Mouse (Mus musculus) erythroid progenitor cell, adult 5-6 weeks (primary cell): ENCODE results near the gene Muc1. TPM values are rescaled to one million over a fixed set of nuclear protein-coding genes. Genes with fewer than 3 reads are reported as not detected.

Source experiments
- total RNA-seq, 2 experiments: library from RNA; stranded (forward) in 1 of 2; stranded (reverse) in 1 of 2; fragments of 150-400 nt in 1 of 2; fragments of 186-747, 209-891 nt in 1 of 2; gene quantifications; 2 replicates each; pipeline versions ENCODE4 v1.2.3 to v1.2.4; 2015 to 2017; ENCODE audit warnings: low replicate concordance in 2 of 2

Muc1 gene
- total RNA-seq, 2 experiments from 2014 or later, result not detected

Other genes with a start within 250 kb of the Muc1 start
- gene Rusc1, start 135.7 kb upstream of the Muc1 start, total RNA-seq (2015; ENCODE audit: low replicate concordance), result 1.8 and 3.8 TPM in 2 replicates
- 3.5 TPM in 2 replicates for gene Rusc1, start 135.7 kb upstream of the Muc1 start, total RNA-seq (2017; ENCODE audit: low replicate concordance)
- not detected in 2 replicates for gene Gm43738, start 128.0 kb upstream of the Muc1 start, total RNA-seq (2015; ENCODE audit: low replicate concordance)
- not detected in 2 replicates for gene Gm43738, start 128.0 kb upstream of the Muc1 start, total RNA-seq (2017; ENCODE audit: low replicate concordance)
- 20.1 and 28.5 TPM in 2 replicates for gene Fdps, start 127.1 kb upstream of the Muc1 start, total RNA-seq (2015; ENCODE audit: low replicate concordance)
- 30.0 and 31.4 TPM in 2 replicates for gene Fdps, start 127.1 kb upstream of the Muc1 start, total RNA-seq (2017; ENCODE audit: low replicate concordance)
- gene Pklr, start 92.9 kb upstream of the Muc1 start, total RNA-seq (2015; ENCODE audit: low replicate concordance), result 13.8 and 16.6 TPM in 2 replicates
- 5.5 TPM in 2 replicates for gene Pklr, start 92.9 kb upstream of the Muc1 start, total RNA-seq (2017; ENCODE audit: low replicate concordance)
- gene Hcn3, start 68.9 kb upstream of the Muc1 start, total RNA-seq (2015; ENCODE audit: low replicate concordance), result not detected in 2 replicates
- 3.3 TPM in 1 of 2 replicates, not detected in the other for gene Hcn3, start 68.9 kb upstream of the Muc1 start, total RNA-seq (2017; ENCODE audit: low replicate concordance)
- gene Clk2, start 64.3 kb upstream of the Muc1 start, total RNA-seq (2015; ENCODE audit: low replicate concordance), result 42.5 and 52.8 TPM in 2 replicates
- gene Clk2, start 64.3 kb upstream of the Muc1 start, total RNA-seq (2017; ENCODE audit: low replicate concordance), result 41.1 and 50.4 TPM in 2 replicates
- 19.3 and 33.9 TPM in 2 replicates for gene Scamp3, start 51.6 kb upstream of the Muc1 start, total RNA-seq (2015; ENCODE audit: low replicate concordance)
- gene Scamp3, start 51.6 kb upstream of the Muc1 start, total RNA-seq (2017; ENCODE audit: low replicate concordance), result 3.6 and 8.0 TPM in 2 replicates
- gene Fam189b, start 45.9 kb upstream of the Muc1 start, total RNA-seq (2015; ENCODE audit: low replicate concordance), result 5.0 and 5.4 TPM in 2 replicates
- 2.6 TPM in 1 of 2 replicates, not detected in the other for gene Fam189b, start 45.9 kb upstream of the Muc1 start, total RNA-seq (2017; ENCODE audit: low replicate concordance)
- gene Gba, start 26.1 kb upstream of the Muc1 start, total RNA-seq (2015; ENCODE audit: low replicate concordance), result 27.4 and 36.5 TPM in 2 replicates
- 16.8 and 18.1 TPM in 2 replicates for gene Gba, start 26.1 kb upstream of the Muc1 start, total RNA-seq (2017; ENCODE audit: low replicate concordance)
- not detected in 2 replicates for gene Thbs3, start 13.9 kb upstream of the Muc1 start, total RNA-seq (2015; ENCODE audit: low replicate concordance)
- not detected in 2 replicates for gene Thbs3, start 13.9 kb upstream of the Muc1 start, total RNA-seq (2017; ENCODE audit: low replicate concordance)
- gene Mtx1, start 2.0 kb upstream of the Muc1 start, total RNA-seq (2015; ENCODE audit: low replicate concordance), result 8.6 and 21.0 TPM in 2 replicates
- 14.5 and 15.8 TPM in 2 replicates for gene Mtx1, start 2.0 kb upstream of the Muc1 start, total RNA-seq (2017; ENCODE audit: low replicate concordance)
- gene Krtcap2, start 16.9 kb downstream of the Muc1 start, total RNA-seq (2015; ENCODE audit: low replicate concordance), result 39.0 and 64.2 TPM in 2 replicates
- gene Krtcap2, start 16.9 kb downstream of the Muc1 start, total RNA-seq (2017; ENCODE audit: low replicate concordance), result 7.2 and 29.1 TPM in 2 replicates
- 1.3 TPM in 1 of 2 replicates, not detected in the other for gene Trim46, start 17.3 kb downstream of the Muc1 start, total RNA-seq (2015; ENCODE audit: low replicate concordance)
- not detected in 2 replicates for gene Trim46, start 17.3 kb downstream of the Muc1 start, total RNA-seq (2017; ENCODE audit: low replicate concordance)
- gene Dpm3, start 30.3 kb downstream of the Muc1 start, total RNA-seq (2015; ENCODE audit: low replicate concordance), result 16.8 and 18.4 TPM in 2 replicates
- gene Dpm3, start 30.3 kb downstream of the Muc1 start, total RNA-seq (2017; ENCODE audit: low replicate concordance), result 8.3 TPM in 1 of 2 replicates, not detected in the other
- gene Slc50a1, start 41.5 kb downstream of the Muc1 start, total RNA-seq (2015; ENCODE audit: low replicate concordance), result 17.7 and 35.6 TPM in 2 replicates
- 3.7 and 9.7 TPM in 2 replicates for gene Slc50a1, start 41.5 kb downstream of the Muc1 start, total RNA-seq (2017; ENCODE audit: low replicate concordance)
- gene Efna1, start 52.1 kb downstream of the Muc1 start, total RNA-seq (2015; ENCODE audit: low replicate concordance), result not detected in 2 replicates
- gene Efna1, start 52.1 kb downstream of the Muc1 start, total RNA-seq (2017; ENCODE audit: low replicate concordance), result not detected in 2 replicates
- not detected in 2 replicates for gene Efna3, start 93.9 kb downstream of the Muc1 start, total RNA-seq (2015; ENCODE audit: low replicate concordance)
- not detected in 2 replicates for gene Efna3, start 93.9 kb downstream of the Muc1 start, total RNA-seq (2017; ENCODE audit: low replicate concordance)
- not detected in 2 replicates for gene Efna4, start 109.0 kb downstream of the Muc1 start, total RNA-seq (2015; ENCODE audit: low replicate concordance)
- gene Efna4, start 109.0 kb downstream of the Muc1 start, total RNA-seq (2017; ENCODE audit: low replicate concordance), result not detected in 2 replicates
- gene Adam15, start 120.9 kb downstream of the Muc1 start, total RNA-seq (2015; ENCODE audit: low replicate concordance), result 6.5 and 13.8 TPM in 2 replicates
- gene Adam15, start 120.9 kb downstream of the Muc1 start, total RNA-seq (2017; ENCODE audit: low replicate concordance), result 0.77 and 3.5 TPM in 2 replicates
- not detected in 2 replicates for gene Dcst2, start 132.9 kb downstream of the Muc1 start, total RNA-seq (2015; ENCODE audit: low replicate concordance)
- not detected in 2 replicates for gene Dcst2, start 132.9 kb downstream of the Muc1 start, total RNA-seq (2017; ENCODE audit: low replicate concordance)
- not detected in 2 replicates for gene Dcst1, start 136.2 kb downstream of the Muc1 start, total RNA-seq (2015; ENCODE audit: low replicate concordance)
- not detected in 2 replicates for gene Dcst1, start 136.2 kb downstream of the Muc1 start, total RNA-seq (2017; ENCODE audit: low replicate concordance)
- 2.1 and 7.9 TPM in 2 replicates for gene Zbtb7b, start 165.7 kb downstream of the Muc1 start, total RNA-seq (2015; ENCODE audit: low replicate concordance)
- 5.1 and 8.9 TPM in 2 replicates for gene Zbtb7b, start 165.7 kb downstream of the Muc1 start, total RNA-seq (2017; ENCODE audit: low replicate concordance)
- gene Lenep, start 173.7 kb downstream of the Muc1 start, total RNA-seq (2015; ENCODE audit: low replicate concordance), result 1.4 TPM in 1 of 2 replicates, not detected in the other
- not detected in 2 replicates for gene Lenep, start 173.7 kb downstream of the Muc1 start, total RNA-seq (2017; ENCODE audit: low replicate concordance)
- 1.1 and 5.4 TPM in 2 replicates for gene Flad1, start 182.8 kb downstream of the Muc1 start, total RNA-seq (2015; ENCODE audit: low replicate concordance)
- 0.68 and 1.3 TPM in 2 replicates for gene Flad1, start 182.8 kb downstream of the Muc1 start, total RNA-seq (2017; ENCODE audit: low replicate concordance)
- 245 and 268 TPM in 2 replicates for gene Cks1b, start 189.3 kb downstream of the Muc1 start, total RNA-seq (2015; ENCODE audit: low replicate concordance)
- 102 and 103 TPM in 2 replicates for gene Cks1b, start 189.3 kb downstream of the Muc1 start, total RNA-seq (2017; ENCODE audit: low replicate concordance)
- gene Shc1, start 189.4 kb downstream of the Muc1 start, total RNA-seq (2015; ENCODE audit: low replicate concordance), result 77.1 and 79.3 TPM in 2 replicates
- gene Shc1, start 189.4 kb downstream of the Muc1 start, total RNA-seq (2017; ENCODE audit: low replicate concordance), result 49.7 and 59.3 TPM in 2 replicates
- 10.9 and 19.1 TPM in 2 replicates for gene Pygo2, start 201.2 kb downstream of the Muc1 start, total RNA-seq (2015; ENCODE audit: low replicate concordance)
- 7.1 and 12.1 TPM in 2 replicates for gene Pygo2, start 201.2 kb downstream of the Muc1 start, total RNA-seq (2017; ENCODE audit: low replicate concordance)
- 1.8 and 2.1 TPM in 2 replicates for gene Pbxip1, start 207.6 kb downstream of the Muc1 start, total RNA-seq (2015; ENCODE audit: low replicate concordance)
- gene Pbxip1, start 207.6 kb downstream of the Muc1 start, total RNA-seq (2017; ENCODE audit: low replicate concordance), result 2.7 and 4.1 TPM in 2 replicates
- 14.1 and 16.3 TPM in 2 replicates for gene Pmvk, start 225.5 kb downstream of the Muc1 start, total RNA-seq (2015; ENCODE audit: low replicate concordance)
- 8.9 and 13.0 TPM in 2 replicates for gene Pmvk, start 225.5 kb downstream of the Muc1 start, total RNA-seq (2017; ENCODE audit: low replicate concordance)